Mouse (Mus musculus): ENCODE measurements around the gene Ahnak. TPM values are rescaled to one million over a fixed set of nuclear protein-coding genes. Genes with fewer than 3 reads are reported as not detected.

Ahnak gene
- total and polyA plus RNA-seq, 3 experiments, result 23.0 to 348 (median 299) TPM

GRCm38 (mm10) chr19:9073776-9074411 lies 84.8 kb downstream of the Ahnak start:
- Histone ChIP-seq H3K36me3 (ENCODE audit: control insufficient read depth, insufficient read depth, low read length) (peaks cover 5% of the 10 kb centered on the region), H3K79me2 (replicated peaks; ENCODE audit: control insufficient read depth, insufficient read depth, low read length) (no peaks in the 10 kb centered on the region), H3K27me3 (ENCODE audit: control insufficient read depth, insufficient read depth, low read length) (no peaks in the 10 kb centered on the region), H3K4me1 (ENCODE audit: control insufficient read depth, insufficient read depth, low read length) (peaks cover 45% of the 10 kb centered on the region), H3K9ac (ENCODE audit: low read depth, low read length) (peak overlapping the region; percentile 21), H3K27ac (peak overlapping the region; percentile 87), H3K4me3 (no peak overlapping the region)
- TF ChIP-seq EP300 (IDR thresholded peaks at IDR 0.05; ENCODE audit: insufficient read depth, low read depth, low read length) (peak; percentile 54; the same call in 1 of the 2 replicates), POLR2A (IDR thresholded peaks at IDR 0.05; ENCODE audit: insufficient read depth, low read depth, low read length) (no peak)
- DNase-seq, result peak; percentile 60 to 63
- intact Hi-C loops (cut with DNase I), result loop anchor here (1.0 kb wide), 1 partner anchor 82 kb away; no protein-coding TSS in a partner anchor
- 39% methylated on average over 12 of the region's 12 CpGs for WGBS

- no peak overlapping the region for H3K9ac ChIP-seq (ENCODE audit: low read depth, low read length)
- DNase-seq, result no peak
- no peaks in the 10 kb centered on the region for H3K27me3 ChIP-seq (ENCODE audit: control insufficient read depth, insufficient read depth, low read length)
- no peak for TF ChIP-seq POLR2A (IDR thresholded peaks at IDR 0.05; ENCODE audit: insufficient read depth, low read depth, low read length)
- no peak for TF ChIP-seq EP300 (IDR thresholded peaks at IDR 0.05; ENCODE audit: insufficient read depth, low read depth, low read length)
- no peak for TF ChIP-seq CTCF (IDR thresholded peaks at IDR 0.05)
- H3K79me2 ChIP-seq (replicated peaks; ENCODE audit: control insufficient read depth, insufficient read depth, low read length), result no peaks in the 10 kb centered on the region
- intact Hi-C loops (cut with DNase I), result loop anchor here (1.0 kb wide), 1 partner anchor 82 kb away; no protein-coding TSS in a partner anchor
- H3K27ac ChIP-seq, result peak overlapping the region; percentile 87
- H3K4me1 ChIP-seq (ENCODE audit: control insufficient read depth, insufficient read depth, low read length), result peaks cover 45% of the 10 kb centered on the region
- peaks cover 5% of the 10 kb centered on the region for H3K36me3 ChIP-seq (ENCODE audit: control insufficient read depth, insufficient read depth, low read length)
- WGBS, result 52% methylated on average over 4 of the region's 4 CpGs
- no peak overlapping the region for H3K4me3 ChIP-seq
These were observed 85.3 kb downstream of the Ahnak start for GRCm38 (mm10) chr19:9074424-9074823.

GRCm38 (mm10) chr19:9075558-9075957 lies 86.5 kb downstream of the Ahnak start:
- TF ChIP-seq EP300 (IDR thresholded peaks at IDR 0.05; ENCODE audit: insufficient read depth, low read depth, low read length) (no peak), CTCF (IDR thresholded peaks at IDR 0.05) (no peak), POLR2A (IDR thresholded peaks at IDR 0.05; ENCODE audit: insufficient read depth, low read depth, low read length) (no peak)
- H3K27ac ChIP-seq, result peak overlapping the region; percentile 87
- H3K79me2 ChIP-seq (replicated peaks; ENCODE audit: control insufficient read depth, insufficient read depth, low read length), result no peaks in the 10 kb centered on the region
- WGBS, result 60% methylated on average over 2 of the region's 2 CpGs
- no peak overlapping the region for H3K4me3 ChIP-seq
- intact Hi-C loops (cut with DNase I), result no loop called here
- H3K4me1 ChIP-seq (ENCODE audit: control insufficient read depth, insufficient read depth, low read length), result peaks cover 41% of the 10 kb centered on the region
- peaks cover 2% of the 10 kb centered on the region for H3K36me3 ChIP-seq (ENCODE audit: control insufficient read depth, insufficient read depth, low read length)
- DNase-seq, result no peak
- H3K27me3 ChIP-seq (ENCODE audit: control insufficient read depth, insufficient read depth, low read length), result no peaks in the 10 kb centered on the region
- H3K9ac ChIP-seq (ENCODE audit: low read depth, low read length), result no peak overlapping the region

DNA sequence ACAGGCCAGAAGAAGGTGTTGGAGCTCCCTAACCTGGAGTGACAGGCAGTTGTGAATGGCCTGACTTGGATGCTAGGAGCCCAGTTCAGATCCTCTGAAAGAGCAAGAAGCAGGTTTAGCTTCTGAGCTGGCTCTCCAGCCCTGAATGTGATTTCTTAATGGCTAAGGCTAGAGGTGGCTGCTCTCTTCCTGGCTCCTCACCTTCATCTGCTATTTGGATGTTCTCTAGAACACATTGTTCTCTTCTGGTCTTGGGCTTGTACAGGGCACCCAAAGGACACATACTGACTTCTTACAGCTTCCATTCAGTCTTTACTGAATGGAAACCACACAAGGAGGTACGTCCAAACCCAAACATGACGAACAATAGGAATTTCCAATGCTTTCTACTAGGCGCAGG lies 87.0 kb downstream of the Ahnak start:
- peaks cover 2% of the 10 kb centered on the region for H3K36me3 ChIP-seq (ENCODE audit: control insufficient read depth, insufficient read depth, low read length)
- WGBS, result 76% methylated on average over 3 of the region's 3 CpGs
- intact Hi-C loops (cut with DNase I), result no loop called here
- DNase-seq, result no peak
- peak overlapping the region; percentile 87 for H3K27ac ChIP-seq
- no peak overlapping the region for H3K9ac ChIP-seq (ENCODE audit: low read depth, low read length)
- H3K79me2 ChIP-seq (replicated peaks; ENCODE audit: control insufficient read depth, insufficient read depth, low read length), result no peaks in the 10 kb centered on the region
- H3K4me1 ChIP-seq (ENCODE audit: control insufficient read depth, insufficient read depth, low read length), result peaks cover 36% of the 10 kb centered on the region
- TF ChIP-seq CTCF (IDR thresholded peaks at IDR 0.05) (no peak), POLR2A (IDR thresholded peaks at IDR 0.05; ENCODE audit: insufficient read depth, low read depth, low read length) (no peak), EP300 (IDR thresholded peaks at IDR 0.05; ENCODE audit: insufficient read depth, low read depth, low read length) (no peak)
- no peaks in the 10 kb centered on the region for H3K27me3 ChIP-seq (ENCODE audit: control insufficient read depth, insufficient read depth, low read length)
- no peak overlapping the region for H3K4me3 ChIP-seq

- Histone ChIP-seq H3K4me3 (no peak overlapping the region), H3K27ac (peak overlapping the region; percentile 87), H3K4me1 (ENCODE audit: control insufficient read depth, insufficient read depth, low read length) (peaks cover 30% of the 10 kb centered on the region), H3K9ac (ENCODE audit: low read depth, low read length) (no peak overlapping the region), H3K27me3 (ENCODE audit: control insufficient read depth, insufficient read depth, low read length) (no peaks in the 10 kb centered on the region), H3K36me3 (ENCODE audit: control insufficient read depth, insufficient read depth, low read length) (peaks cover 2% of the 10 kb centered on the region), H3K79me2 (replicated peaks; ENCODE audit: control insufficient read depth, insufficient read depth, low read length) (no peaks in the 10 kb centered on the region)
- intact Hi-C loops (cut with DNase I), result no loop called here
- no peak for DNase-seq
- TF ChIP-seq POLR2A (IDR thresholded peaks at IDR 0.05; ENCODE audit: insufficient read depth, low read depth, low read length) (no peak), EP300 (IDR thresholded peaks at IDR 0.05; ENCODE audit: insufficient read depth, low read depth, low read length) (no peak), CTCF (IDR thresholded peaks at IDR 0.05) (no peak)
- WGBS, result 58% methylated on average over 4 of the region's 4 CpGs
These were observed 88.0 kb downstream of the Ahnak start for GRCm38 (mm10) chr19:9076982-9077660.

- Histone ChIP-seq H3K79me2 (replicated peaks; ENCODE audit: control insufficient read depth, insufficient read depth, low read length) (no peaks in the 10 kb centered on the region), H3K4me1 (ENCODE audit: control insufficient read depth, insufficient read depth, low read length) (peaks cover 17% of the 10 kb centered on the region), H3K27ac (peak overlapping the region; percentile 55), H3K4me3 (no peak overlapping the region), H3K27me3 (ENCODE audit: control insufficient read depth, insufficient read depth, low read length) (no peaks in the 10 kb centered on the region), H3K9ac (ENCODE audit: low read depth, low read length) (no peak overlapping the region), H3K36me3 (ENCODE audit: control insufficient read depth, insufficient read depth, low read length) (no peaks in the 10 kb centered on the region; the same call in none of the 2 replicates)
- TF ChIP-seq EP300 (IDR thresholded peaks at IDR 0.05; ENCODE audit: insufficient read depth, low read depth, low read length), result no peak
- no peak for TF ChIP-seq CTCF (IDR thresholded peaks at IDR 0.05)
- no peak for TF ChIP-seq POLR2A (IDR thresholded peaks at IDR 0.05; ENCODE audit: insufficient read depth, low read depth, low read length)
- WGBS, result 44% methylated on average over 7 of the region's 7 CpGs
- intact Hi-C loops (cut with DNase I), result no loop called here
- no peak for DNase-seq
These were observed 90.8 kb downstream of the Ahnak start for GRCm38 (mm10) chr19:9079916-9080315.

Measured in heart, adult 2 months (tissue).